Mouse (Mus musculus) olfactory bulb, adult 2 months (tissue): ENCODE measurements around the gene Ado.

Source experiments
- CTCF ChIP-seq: fragments of 200-500 bp; IDR thresholded peaks from 2 replicates; pipeline ENCODE4 v1.5.1; 2012; ENCODE audit warnings: low read depth, mild to moderate bottlenecking, low read length, moderate library complexity; ENCODE audit not compliant: insufficient read depth
- POLR2A ChIP-seq: fragments of 200-500 bp; IDR thresholded peaks from 2 replicates; pipeline ENCODE4 v1.6.1; 2012; ENCODE audit warnings: mild to moderate bottlenecking, low read depth, low read length, moderate library complexity; ENCODE audit not compliant: insufficient read depth

- TF ChIP-seq POLR2A (no peak), CTCF (no peak)
Measured at GRCm38 (mm10) chr10:67581698-67582285, 33.0 kb upstream of the Ado start.
